Mouse (Mus musculus) intestine, embryonic 14.5 days (tissue): ENCODE measurements around the gene Nmnat2. TPM values are rescaled to one million over a fixed set of nuclear protein-coding genes. Genes with fewer than 3 reads are reported as not detected.
A peak's percentile ranks its signal among the peaks of the same experiment; 100 is the strongest.

ENCODE experiments used
- ATAC-seq: fragments of 200-750 bp; cut with Nextera tagmentation; replicated peaks from 2 replicates; pipeline ENCODE4 v1.8.0; 2017; ENCODE audit warnings: low read depth, moderate number of reproducible peaks, moderate TSS enrichment, moderate library complexity; ENCODE audit not compliant: low FRiP score, low TSS enrichment
- DNase-seq: peaks from one replicate; pipeline ENCODE4 v3.0.0-alpha.2; 2018; ENCODE audit warnings: low spot score
- H3K27ac ChIP-seq: fragments of 300-500 bp; sonication (generic); 2 replicates; pipeline ENCODE4 v1.5.1; 2014; ENCODE audit warnings: low read depth, mild to moderate bottlenecking, control low read depth
- H3K27me3 ChIP-seq: fragments of 300-500 bp; sonication (generic); replicated peaks from 2 replicates; pipeline ENCODE4 v1.6.1; 2014; ENCODE audit warnings: low read length, control low read depth; ENCODE audit not compliant: control insufficient read depth, insufficient read depth
- H3K36me3 ChIP-seq: fragments of 300-500 bp; sonication (generic); 2 replicates; pipeline ENCODE4 v1.6.1; 2014; ENCODE audit warnings: low read length, control low read depth; ENCODE audit not compliant: control insufficient read depth, insufficient read depth
- H3K4me1 ChIP-seq: fragments of 300-500 bp; sonication (generic); replicated peaks from 2 replicates; pipeline ENCODE4 v1.6.1; 2014; ENCODE audit warnings: low read length, control low read depth, mixed read lengths; ENCODE audit not compliant: control insufficient read depth, insufficient read depth
- H3K4me2 ChIP-seq: fragments of 300-500 bp; sonication (generic); 2 replicates; pipeline ENCODE4 v1.6.1; 2014; ENCODE audit warnings: low read length
- H3K4me3 ChIP-seq: fragments of 300-500 bp; sonication (generic); 2 replicates; pipeline ENCODE4 v1.5.1; 2014; ENCODE audit warnings: low read depth, low read length, control low read depth, mixed read lengths
- H3K9ac ChIP-seq: fragments of 300-500 bp; sonication (generic); 2 replicates; pipeline ENCODE4 v1.6.1; 2014; ENCODE audit warnings: mild to moderate bottlenecking, low read length
- H3K9me3 ChIP-seq: fragments of 300-500 bp; sonication (generic); 2 replicates; pipeline ENCODE4 v1.6.1; 2016; ENCODE audit warnings: low read length, control low read depth; ENCODE audit not compliant: control insufficient read depth
- WGBS: fragments of 180-500 bp; shearing (Covaris S2); extraction: QIAGEN DNeasy Blood & Tissue Kit; methylation state at CpG from one replicate; pipeline ENCODE4 v1.1.7; 2014; 5-methylcytosine and 5-hydroxymethylcytosine counted together
- polyA plus RNA-seq: library from polyadenylated mRNA; unstranded; fragments of >200 nt; fragmentation: Nextera tagmentation; extraction: Ambion mirVana; gene quantifications from 2 replicates; pipeline ENCODE4 v1.2.1, GENCODE M21; 2014

Gene Nmnat2
- polyA plus RNA-seq, 1 experiment from 2014 or later = 3.5 TPM

DNA sequence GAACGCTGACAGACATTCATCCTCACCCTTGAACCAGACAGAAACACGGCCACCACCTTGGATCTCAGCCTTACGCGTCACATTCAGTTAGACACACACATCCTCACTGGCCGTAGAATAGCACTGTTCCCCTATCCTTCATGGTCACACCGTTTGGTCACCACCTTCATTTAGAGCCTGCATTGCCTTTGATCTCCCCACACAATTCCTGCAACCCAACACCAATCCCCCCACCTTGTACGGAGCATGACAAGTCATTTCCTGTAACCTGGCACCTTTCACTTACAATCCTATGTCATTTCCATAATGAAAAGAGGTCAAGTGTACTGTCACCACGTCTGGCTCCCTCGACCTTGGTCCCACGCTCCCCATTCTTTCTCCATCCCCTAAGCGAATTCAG, 189.2 kb downstream of the Nmnat2 start:
- H3K4me3 ChIP-seq = no peak overlapping the region
- H3K4me2 ChIP-seq = no peak overlapping the region
- no peaks in the 10 kb centered on the region for H3K36me3 ChIP-seq
- peaks cover 19% of the 10 kb centered on the region for H3K4me1 ChIP-seq
- DNase-seq (no peak), ATAC-seq (no peak)
- 75% methylated on average over 11 of the region's 11 CpGs for WGBS
- H3K9me3 ChIP-seq = no peaks in the 10 kb centered on the region
- no peaks in the 10 kb centered on the region for H3K27me3 ChIP-seq
- H3K9ac ChIP-seq = no peak overlapping the region
- no peak overlapping the region for H3K27ac ChIP-seq

DNA sequence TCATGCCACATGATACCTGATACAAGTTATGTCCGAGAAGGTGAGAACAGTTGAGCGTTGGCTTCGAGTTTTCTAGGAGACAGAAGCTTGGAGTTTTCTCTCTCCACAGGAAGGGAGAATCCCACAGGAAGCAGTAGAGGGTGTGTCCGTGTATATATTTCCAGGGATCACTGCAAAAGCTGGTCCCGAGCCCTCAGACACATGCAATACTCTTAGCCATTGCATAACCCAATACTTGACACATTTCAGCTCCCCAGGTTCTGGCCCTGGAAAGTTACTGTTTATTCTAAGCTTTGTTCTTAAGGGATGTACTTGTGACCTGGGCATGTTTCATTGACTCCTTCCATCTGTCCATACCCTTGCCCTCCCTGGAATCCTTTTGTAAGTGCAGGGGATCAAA, 191.0 kb downstream of the Nmnat2 start:
- no peak overlapping the region for H3K27ac ChIP-seq
- no peaks in the 10 kb centered on the region for H3K9me3 ChIP-seq
- H3K4me1 ChIP-seq = 0 out of 2 replicates have a peak, but pooled peaks cover 7% of the 10 kb centered on the region
- H3K4me2 ChIP-seq = no peak overlapping the region
- 55% methylated on average over 5 of the region's 5 CpGs for WGBS
- H3K4me3 ChIP-seq = no peak overlapping the region
- DNase-seq (no peak), ATAC-seq (no peak)
- H3K27me3 ChIP-seq = no peaks in the 10 kb centered on the region
- H3K36me3 ChIP-seq = no peaks in the 10 kb centered on the region
- no peak overlapping the region for H3K9ac ChIP-seq

DNA sequence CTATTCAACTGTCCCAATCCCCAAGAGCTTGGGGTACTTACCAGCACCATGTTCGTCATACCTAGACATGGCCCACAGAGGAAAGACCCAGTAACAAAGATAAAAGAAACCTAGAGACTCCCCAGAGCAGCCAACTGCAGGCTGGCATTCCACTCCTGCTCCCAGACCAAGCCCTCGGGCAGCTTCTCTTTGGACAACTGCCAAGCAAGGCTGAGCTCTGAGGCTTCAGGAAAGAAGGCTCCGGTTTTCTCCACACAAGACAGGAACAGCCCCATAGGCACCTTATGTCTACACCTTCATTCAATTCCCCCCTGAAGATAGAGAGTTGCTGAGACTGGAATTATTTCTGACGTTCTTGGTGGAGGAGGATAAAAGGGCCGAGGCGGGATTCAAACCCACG, 197.8 kb downstream of the Nmnat2 start:
- 70% methylated on average over 7 of the region's 7 CpGs for WGBS
- Histone ChIP-seq H3K27me3 (no peaks in the 10 kb centered on the region), H3K4me2 (no peak overlapping the region), H3K9me3 (no peaks in the 10 kb centered on the region), H3K36me3 (no peaks in the 10 kb centered on the region), H3K9ac (no peak overlapping the region), H3K4me3 (no peak overlapping the region), H3K4me1 (peaks cover 6% of the 10 kb centered on the region; the same call in 1 of the 2 replicates), H3K27ac (no peak overlapping the region)
- no peak for ATAC-seq
- DNase-seq = no peak

DNA sequence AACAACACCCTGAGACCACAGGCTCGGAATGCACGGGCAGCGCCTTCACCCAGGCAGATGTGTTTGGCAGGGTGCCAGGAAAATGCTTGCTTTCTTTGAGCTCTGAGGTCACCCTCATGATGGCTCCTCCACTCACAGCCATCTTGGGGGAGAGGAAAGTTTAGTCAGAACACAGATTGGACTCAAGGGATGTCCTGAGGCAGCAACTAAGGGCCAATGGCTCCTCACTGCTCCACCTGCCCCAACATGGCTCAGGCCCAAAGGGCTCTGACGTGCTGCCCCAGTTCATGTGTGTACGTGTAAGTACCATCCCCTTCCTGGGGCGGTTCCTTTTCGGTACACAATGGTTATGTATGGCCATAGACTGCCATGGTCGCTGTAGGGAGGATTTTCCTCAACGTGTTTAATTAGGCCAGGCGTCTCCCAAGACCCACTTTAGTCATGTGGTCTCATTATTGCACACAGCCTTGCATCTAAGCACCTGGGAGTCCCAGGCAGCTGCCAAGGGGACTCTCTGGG, 198.9 kb downstream of the Nmnat2 start:
- peak; percentile 56 for DNase-seq

DNA sequence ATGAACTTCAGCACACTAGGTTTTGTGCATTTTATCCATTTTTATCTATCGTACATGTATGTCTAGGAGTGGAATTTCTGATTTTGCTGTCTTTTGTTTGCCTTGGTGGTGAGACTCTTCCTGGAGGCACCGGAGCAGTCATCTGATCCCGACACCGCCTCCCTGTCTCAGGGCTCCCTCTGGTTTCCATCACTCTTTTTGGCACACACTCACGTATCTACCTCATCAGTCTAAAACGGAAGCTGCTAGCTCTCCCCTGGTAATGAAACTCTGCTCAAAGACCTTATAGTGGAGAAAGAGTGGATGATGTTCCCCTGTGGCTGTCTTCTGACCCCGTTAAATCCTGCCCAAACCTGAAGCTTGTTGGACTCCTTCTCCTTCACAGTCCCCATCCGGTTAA, 200.6 kb downstream of the Nmnat2 start:
- DNase-seq = no peak
- Histone ChIP-seq H3K36me3 (no peaks in the 10 kb centered on the region), H3K27ac (no peak overlapping the region), H3K27me3 (no peaks in the 10 kb centered on the region), H3K4me3 (no peak overlapping the region), H3K9me3 (no peaks in the 10 kb centered on the region), H3K4me2 (no peak overlapping the region), H3K9ac (no peak overlapping the region), H3K4me1 (peaks cover 6% of the 10 kb centered on the region; the same call in 1 of the 2 replicates)
- 54% methylated on average over 8 of the region's 8 CpGs for WGBS
- no peak for ATAC-seq

More for the DNA sequence above, 198.9 kb downstream of the Nmnat2 start:
- H3K4me3 ChIP-seq = no peak overlapping the region
- no peaks in the 10 kb centered on the region for H3K9me3 ChIP-seq
- no peaks in the 10 kb centered on the region for H3K27me3 ChIP-seq
- H3K9ac ChIP-seq = no peak overlapping the region
- no peaks in the 10 kb centered on the region for H3K36me3 ChIP-seq
- ATAC-seq = no peak
- no peak overlapping the region for H3K27ac ChIP-seq
- no peak overlapping the region for H3K4me2 ChIP-seq
- H3K4me1 ChIP-seq = peaks cover 6% of the 10 kb centered on the region; the same call in 1 of the 2 replicates
- 66% methylated on average over 10 of the region's 10 CpGs for WGBS

DNA sequence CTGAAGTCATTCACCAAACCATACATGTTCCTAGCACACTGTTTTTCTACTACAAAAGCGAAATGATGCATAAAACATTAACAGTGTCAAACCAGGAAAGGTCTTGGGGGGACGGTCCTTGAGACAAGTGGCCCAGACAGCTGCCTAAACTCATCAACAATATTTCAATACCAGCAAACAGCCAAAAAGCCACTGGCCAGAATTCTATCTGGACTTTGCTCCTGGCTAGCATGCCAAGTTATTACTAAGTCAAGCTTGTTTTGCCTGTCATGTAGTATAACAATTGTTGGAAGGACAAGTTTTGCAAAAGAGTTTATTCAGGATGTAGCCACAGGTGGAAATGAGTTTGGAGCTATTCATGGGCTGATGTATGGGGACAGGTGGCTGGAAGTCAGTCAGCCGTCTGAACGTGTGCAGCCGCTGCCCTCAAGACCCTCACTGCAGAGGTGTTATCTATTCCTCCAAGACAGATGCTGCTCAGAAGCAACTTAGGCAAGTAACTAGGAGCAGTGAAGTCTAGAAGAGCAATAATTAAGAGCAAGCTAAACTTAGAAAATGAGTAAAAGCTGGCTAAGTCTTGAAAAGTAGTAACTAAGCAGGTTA, 202.3 kb downstream of the Nmnat2 start:
- DNase-seq (no peak), ATAC-seq (no peak)
- Histone ChIP-seq H3K9ac (no peak overlapping the region), H3K27ac (no peak overlapping the region), H3K36me3 (no peaks in the 10 kb centered on the region), H3K4me3 (no peak overlapping the region), H3K27me3 (no peaks in the 10 kb centered on the region), H3K9me3 (no peaks in the 10 kb centered on the region), H3K4me1 (peaks cover 6% of the 10 kb centered on the region; the same call in 1 of the 2 replicates), H3K4me2 (no peak overlapping the region)
- 71% methylated on average over 5 of the region's 5 CpGs for WGBS

DNA sequence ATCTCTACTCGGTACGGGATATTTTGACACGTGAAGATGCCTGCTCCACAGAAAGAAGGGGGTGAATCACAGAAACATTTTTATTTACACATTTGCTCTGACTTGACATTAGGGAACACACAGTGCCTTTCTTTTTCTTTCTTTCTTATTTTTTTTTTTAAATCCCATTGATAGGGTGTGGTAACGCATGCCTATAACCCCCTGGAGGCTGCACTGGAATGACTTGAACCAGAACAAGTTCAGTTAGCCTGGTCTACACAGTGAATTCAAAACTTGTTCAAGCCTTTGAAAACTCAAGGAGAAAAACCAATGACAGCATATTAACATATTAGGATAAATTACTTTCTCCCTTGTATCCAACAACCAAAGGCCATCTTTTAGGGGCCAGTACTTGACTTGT, 204.3 kb downstream of the Nmnat2 start:
- no peak for DNase-seq

DNA sequence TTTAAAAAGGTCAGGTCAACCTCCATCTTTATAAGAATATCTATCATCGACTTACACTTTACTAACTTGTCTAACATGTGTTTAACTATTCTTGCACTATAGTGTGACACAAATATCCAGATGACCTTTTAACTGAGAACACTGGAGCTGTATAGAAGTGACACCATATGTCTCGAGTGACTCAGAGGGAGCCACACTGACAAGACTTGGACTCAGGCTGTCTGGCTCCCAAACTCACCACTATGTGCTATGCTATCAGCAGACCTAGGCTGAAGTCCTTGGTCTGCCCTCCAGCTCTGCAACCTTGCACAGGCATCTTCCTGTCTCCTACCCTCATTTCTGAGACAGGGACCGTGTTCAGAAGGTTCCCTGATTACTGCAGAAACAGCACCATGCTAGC, 209.0 kb downstream of the Nmnat2 start:
- no peak overlapping the region for H3K4me2 ChIP-seq
- H3K9me3 ChIP-seq = no peaks in the 10 kb centered on the region
- ATAC-seq (no peak), DNase-seq (no peak)
- WGBS = 75% methylated on average over 3 of the region's 3 CpGs
- no peaks in the 10 kb centered on the region for H3K4me1 ChIP-seq
- H3K27ac ChIP-seq = no peak overlapping the region
- H3K9ac ChIP-seq = no peak overlapping the region
- no peak overlapping the region for H3K4me3 ChIP-seq
- H3K27me3 ChIP-seq = no peaks in the 10 kb centered on the region
- H3K36me3 ChIP-seq = no peaks in the 10 kb centered on the region

More for the DNA sequence above, 204.3 kb downstream of the Nmnat2 start:
- H3K9ac ChIP-seq = no peak overlapping the region
- H3K4me2 ChIP-seq = no peak overlapping the region
- no peaks in the 10 kb centered on the region for H3K9me3 ChIP-seq
- H3K36me3 ChIP-seq = no peaks in the 10 kb centered on the region
- 0 out of 2 replicates have a peak, but pooled peaks cover 3% of the 10 kb centered on the region for H3K4me1 ChIP-seq
- H3K4me3 ChIP-seq = no peak overlapping the region
- no peak overlapping the region for H3K27ac ChIP-seq
- no peak for ATAC-seq
- H3K27me3 ChIP-seq = no peaks in the 10 kb centered on the region
- 79% methylated on average over 4 of the region's 4 CpGs for WGBS

DNA sequence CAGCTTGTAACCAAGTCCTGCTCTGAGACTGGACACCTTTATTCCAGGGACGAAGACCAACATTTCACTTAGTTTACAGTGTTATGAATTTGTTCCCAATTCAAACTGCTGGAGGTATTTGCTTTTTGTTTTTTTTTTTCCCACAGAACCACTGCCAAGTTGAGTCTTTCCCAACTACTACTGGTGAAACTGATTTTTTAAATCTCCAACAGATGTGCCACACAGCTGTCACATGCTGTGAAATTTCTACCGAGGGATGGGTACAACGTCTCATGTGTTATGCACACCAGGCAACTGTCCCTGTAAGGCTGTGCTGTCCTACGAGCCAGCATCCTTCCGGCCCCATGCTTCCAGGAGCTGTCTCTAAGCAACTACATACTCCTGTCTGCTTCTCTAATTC, 213.5 kb downstream of the Nmnat2 start:
- 85% methylated on average over 5 of the region's 5 CpGs for WGBS
- Histone ChIP-seq H3K9me3 (no peaks in the 10 kb centered on the region), H3K27me3 (no peaks in the 10 kb centered on the region), H3K27ac (no peak overlapping the region), H3K4me2 (no peak overlapping the region), H3K4me3 (no peak overlapping the region), H3K36me3 (no peaks in the 10 kb centered on the region), H3K4me1 (peaks cover 15% of the 10 kb centered on the region), H3K9ac (no peak overlapping the region)
- ATAC-seq (no peak), DNase-seq (no peak)
